Mouse (Mus musculus): ENCODE results near the gene Cnbd2. TPM values are rescaled to one million over a fixed set of nuclear protein-coding genes. Genes with fewer than 3 reads are reported as not detected.

Cnbd2 gene
- polyA plus RNA-seq, 1 experiment from 2014 or later = 3.4 TPM

DNA sequence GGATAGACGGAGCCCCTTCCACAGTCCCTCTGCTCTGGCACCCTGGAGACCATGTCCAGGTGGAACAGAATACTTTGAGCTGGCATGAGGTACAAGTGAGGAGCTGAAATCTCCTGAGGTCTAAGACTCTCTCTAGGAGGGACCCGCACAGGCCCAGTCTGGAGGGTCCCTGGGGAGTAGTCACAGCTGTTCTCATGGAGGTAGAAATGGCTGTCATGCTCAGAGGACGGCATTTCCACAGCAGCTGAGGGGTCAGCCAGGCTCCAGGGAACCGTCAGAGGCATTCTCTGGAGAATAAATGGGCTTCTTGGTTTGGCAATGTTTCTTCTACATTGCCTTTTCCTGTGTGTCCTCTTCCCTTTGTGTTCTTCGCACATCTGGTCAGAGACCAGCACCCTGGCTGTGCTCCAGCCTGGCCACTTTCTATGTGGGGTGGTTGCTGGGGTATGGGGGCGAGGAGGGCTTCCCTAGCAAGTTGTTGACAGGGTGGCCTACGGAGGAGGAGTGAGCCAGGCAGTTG, 19.4 kb downstream of the Cnbd2 start:
- ATAC-seq (replicated peaks; ENCODE audit: insufficient number of reproducible peaks, low FRiP score, low TSS enrichment, low read depth) (no peak), DNase-seq (ENCODE audit: low spot score) (no peak)
- no peaks in the 10 kb centered on the region for H3K36me3 ChIP-seq (replicated peaks; ENCODE audit: control insufficient read depth, insufficient read depth, low read depth, low read length)
- no peak overlapping the region for H3K27ac ChIP-seq (replicated peaks; ENCODE audit: low read depth, low read length)
- 84% methylated on average over 7 of the region's 7 CpGs for WGBS
- H3K9ac ChIP-seq (replicated peaks; ENCODE audit: low read length) = no peak overlapping the region
- no peaks in the 10 kb centered on the region for H3K9me3 ChIP-seq (replicated peaks; ENCODE audit: control insufficient read depth, low read length)
- H3K27me3 ChIP-seq (ENCODE audit: control insufficient read depth, insufficient read depth, low read length) = no peaks in the 10 kb centered on the region
- H3K4me3 ChIP-seq (ENCODE audit: low read depth, low read length) = no peak overlapping the region
- no peak overlapping the region for H3K4me2 ChIP-seq (ENCODE audit: low read depth, low read length)
- H3K4me1 ChIP-seq (ENCODE audit: control insufficient read depth, insufficient read depth, low read length) = no peaks in the 10 kb centered on the region

DNA sequence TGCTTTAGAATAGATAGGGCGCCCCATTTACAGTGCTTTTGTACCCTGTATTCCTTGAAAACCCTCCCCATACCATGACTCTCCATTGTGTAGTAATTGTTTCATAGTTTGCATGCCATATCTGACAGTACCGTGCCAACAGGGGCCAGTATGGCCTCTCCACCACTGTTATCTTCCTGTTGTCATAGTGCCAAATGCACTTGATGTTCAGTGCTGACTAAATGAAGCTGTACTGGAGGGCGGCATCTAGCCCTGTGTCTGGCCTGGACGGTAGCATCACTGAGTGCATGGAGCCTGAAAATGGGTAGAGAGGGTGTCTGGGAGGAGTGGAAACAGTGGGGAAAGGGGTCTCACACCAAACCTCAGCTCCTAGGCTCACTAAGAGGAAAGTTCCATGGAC, 28.0 kb downstream of the Cnbd2 start:
- Histone ChIP-seq H3K9me3 (replicated peaks; ENCODE audit: control insufficient read depth, low read length) (no peaks in the 10 kb centered on the region), H3K4me3 (ENCODE audit: low read depth, low read length) (no peak overlapping the region), H3K27me3 (ENCODE audit: control insufficient read depth, insufficient read depth, low read length) (no peaks in the 10 kb centered on the region), H3K27ac (replicated peaks; ENCODE audit: low read depth, low read length) (no peak overlapping the region), H3K9ac (replicated peaks; ENCODE audit: low read length) (no peak overlapping the region), H3K4me1 (ENCODE audit: control insufficient read depth, insufficient read depth, low read length) (no peaks in the 10 kb centered on the region), H3K4me2 (ENCODE audit: low read depth, low read length) (no peak overlapping the region), H3K36me3 (replicated peaks; ENCODE audit: control insufficient read depth, insufficient read depth, low read depth, low read length) (no peaks in the 10 kb centered on the region)
- no peak for ATAC-seq (replicated peaks; ENCODE audit: insufficient number of reproducible peaks, low FRiP score, low TSS enrichment, low read depth)
- 86% methylated on average over 4 of the region's 4 CpGs for WGBS
- no peak for DNase-seq (ENCODE audit: low spot score)

DNA sequence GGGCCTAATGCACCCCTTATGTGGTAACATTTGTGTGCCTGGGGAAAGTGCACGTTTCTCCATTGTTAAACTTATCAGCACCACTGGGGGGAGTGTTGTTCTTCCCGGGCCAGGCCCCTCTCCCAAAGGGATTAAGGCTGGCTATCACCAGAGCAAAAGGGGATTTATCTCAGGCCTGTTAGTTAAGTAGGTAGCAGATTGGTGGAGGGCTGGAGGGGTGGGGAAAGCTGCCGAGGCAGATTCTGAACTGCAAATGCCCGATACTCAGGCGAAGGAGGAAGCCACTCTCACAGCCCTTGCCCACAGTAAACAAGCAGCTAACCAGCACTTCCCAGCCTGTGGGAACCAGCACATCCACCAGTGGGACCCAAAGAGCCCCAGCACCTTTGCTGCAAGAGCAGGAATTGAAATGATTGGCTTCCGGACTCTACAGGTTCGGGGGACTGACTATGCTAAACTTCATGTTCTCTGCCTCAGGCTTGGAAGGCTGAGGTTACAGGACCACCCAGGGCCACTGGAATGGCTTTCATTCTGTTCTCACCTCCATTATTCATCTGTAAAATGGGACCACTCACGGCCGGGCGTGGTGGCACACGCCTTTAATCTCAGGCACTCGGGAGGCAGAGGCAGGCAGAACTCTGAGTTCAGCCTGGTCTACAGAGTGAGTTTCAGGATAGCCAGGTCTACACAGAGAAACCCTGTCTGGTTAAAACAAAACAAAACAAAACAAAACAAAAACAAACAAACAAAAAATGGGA, 32.9 kb downstream of the Cnbd2 start:
- no peaks in the 10 kb centered on the region for H3K4me1 ChIP-seq (ENCODE audit: control insufficient read depth, insufficient read depth, low read length)
- no peaks in the 10 kb centered on the region for H3K9me3 ChIP-seq (replicated peaks; ENCODE audit: control insufficient read depth, low read length)
- H3K9ac ChIP-seq (replicated peaks; ENCODE audit: low read length) = no peak overlapping the region
- H3K27ac ChIP-seq (replicated peaks; ENCODE audit: low read depth, low read length) = no peak overlapping the region
- no peaks in the 10 kb centered on the region for H3K36me3 ChIP-seq (replicated peaks; ENCODE audit: control insufficient read depth, insufficient read depth, low read depth, low read length)
- WGBS = 55% methylated on average over 12 of the region's 12 CpGs
- H3K27me3 ChIP-seq (ENCODE audit: control insufficient read depth, insufficient read depth, low read length) = no peaks in the 10 kb centered on the region
- H3K4me3 ChIP-seq (ENCODE audit: low read depth, low read length) = no peak overlapping the region
- H3K4me2 ChIP-seq (ENCODE audit: low read depth, low read length) = no peak overlapping the region
- peak; percentile 10 for DNase-seq (ENCODE audit: low spot score)
- ATAC-seq (replicated peaks; ENCODE audit: insufficient number of reproducible peaks, low FRiP score, low TSS enrichment, low read depth) = no peak

DNA sequence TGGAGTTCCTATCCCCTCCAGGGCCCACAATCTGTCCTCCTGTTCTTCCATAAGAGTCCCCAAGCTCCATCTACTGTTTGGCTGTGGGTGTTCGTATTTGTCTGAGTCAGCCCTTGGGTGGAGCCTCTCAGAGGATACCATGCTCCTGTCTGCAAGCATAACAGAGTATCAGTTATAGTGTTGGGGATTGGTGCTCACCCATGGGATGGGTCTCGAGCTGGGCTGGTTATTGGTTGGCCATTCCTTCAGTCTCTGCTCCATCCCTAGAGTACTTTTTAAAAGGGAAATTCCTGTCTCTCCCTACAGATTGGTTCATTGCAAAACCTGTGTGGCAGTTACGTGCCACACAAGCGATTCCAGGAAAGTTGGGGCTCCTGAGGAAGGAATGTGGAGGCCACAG, 36.7 kb downstream of the Cnbd2 start:
- no peak overlapping the region for H3K9ac ChIP-seq (replicated peaks; ENCODE audit: low read length)
- no peak overlapping the region for H3K4me3 ChIP-seq (ENCODE audit: low read depth, low read length)
- 69% methylated on average over 4 of the region's 4 CpGs for WGBS
- H3K4me2 ChIP-seq (ENCODE audit: low read depth, low read length) = no peak overlapping the region
- H3K9me3 ChIP-seq (replicated peaks; ENCODE audit: control insufficient read depth, low read length) = no peaks in the 10 kb centered on the region
- H3K4me1 ChIP-seq (ENCODE audit: control insufficient read depth, insufficient read depth, low read length) = no peaks in the 10 kb centered on the region
- no peak for ATAC-seq (replicated peaks; ENCODE audit: insufficient number of reproducible peaks, low FRiP score, low TSS enrichment, low read depth)
- H3K27me3 ChIP-seq (ENCODE audit: control insufficient read depth, insufficient read depth, low read length) = no peaks in the 10 kb centered on the region
- no peaks in the 10 kb centered on the region for H3K36me3 ChIP-seq (replicated peaks; ENCODE audit: control insufficient read depth, insufficient read depth, low read depth, low read length)
- DNase-seq (ENCODE audit: low spot score) = no peak
- no peak overlapping the region for H3K27ac ChIP-seq (replicated peaks; ENCODE audit: low read depth, low read length)

DNA sequence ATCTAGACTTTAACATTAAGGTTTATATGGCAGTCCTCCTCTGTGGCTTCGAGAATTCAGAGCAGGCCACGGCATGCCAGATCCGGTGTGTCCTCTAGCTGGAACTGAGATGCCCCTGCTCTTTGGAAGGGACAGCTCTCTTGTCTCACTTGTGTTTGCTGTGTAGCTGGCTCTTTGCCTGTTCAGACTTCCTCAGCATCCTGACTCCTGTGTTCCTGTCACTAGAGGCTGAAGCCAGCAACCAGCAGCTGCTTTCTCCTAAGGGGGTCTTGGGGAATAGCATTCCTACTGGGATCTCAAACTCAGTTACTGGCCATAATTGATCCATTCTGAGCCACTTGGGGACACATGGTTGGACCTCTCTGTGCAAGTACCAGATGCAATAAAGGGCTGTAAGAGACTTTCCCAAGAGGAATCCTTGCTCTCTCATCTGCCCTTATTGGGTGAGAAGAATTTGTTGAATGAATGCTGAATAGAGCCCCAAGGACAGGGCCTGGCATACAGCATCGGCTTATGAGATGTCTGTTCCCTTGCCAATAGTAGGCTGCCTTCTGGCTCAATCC, 37.3 kb downstream of the Cnbd2 start:
- no peak for DNase-seq (ENCODE audit: low spot score)
- Histone ChIP-seq H3K36me3 (replicated peaks; ENCODE audit: control insufficient read depth, insufficient read depth, low read depth, low read length) (no peaks in the 10 kb centered on the region), H3K9ac (replicated peaks; ENCODE audit: low read length) (no peak overlapping the region), H3K9me3 (replicated peaks; ENCODE audit: control insufficient read depth, low read length) (no peaks in the 10 kb centered on the region), H3K4me1 (ENCODE audit: control insufficient read depth, insufficient read depth, low read length) (no peaks in the 10 kb centered on the region), H3K4me2 (ENCODE audit: low read depth, low read length) (no peak overlapping the region), H3K27ac (replicated peaks; ENCODE audit: low read depth, low read length) (no peak overlapping the region), H3K27me3 (ENCODE audit: control insufficient read depth, insufficient read depth, low read length) (no peaks in the 10 kb centered on the region), H3K4me3 (ENCODE audit: low read depth, low read length) (no peak overlapping the region)
- WGBS = 88% methylated on average over 4 of the region's 4 CpGs
- no peak for ATAC-seq (replicated peaks; ENCODE audit: insufficient number of reproducible peaks, low FRiP score, low TSS enrichment, low read depth)

DNA sequence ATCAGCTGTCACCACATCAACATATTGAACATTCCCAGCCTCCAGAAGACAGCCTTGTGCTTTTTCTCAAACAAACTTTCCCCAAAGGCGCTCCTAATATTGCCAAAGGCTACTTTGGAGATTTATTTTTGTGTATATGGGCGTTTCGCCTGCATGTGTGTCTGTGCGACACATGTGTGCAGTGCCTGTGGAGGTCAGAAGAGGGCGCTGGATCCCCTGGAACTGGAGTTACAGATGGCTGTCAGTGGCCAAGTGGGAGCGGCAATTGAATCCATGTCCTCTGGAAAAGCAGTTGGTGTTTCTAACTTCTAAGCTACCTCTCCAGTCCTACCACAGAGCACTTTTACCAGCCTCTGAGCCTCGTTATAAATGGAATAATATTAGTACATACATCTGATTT, 39.1 kb downstream of the Cnbd2 start:
- Histone ChIP-seq H3K27me3 (ENCODE audit: control insufficient read depth, insufficient read depth, low read length) (no peaks in the 10 kb centered on the region), H3K4me3 (ENCODE audit: low read depth, low read length) (no peak overlapping the region), H3K9ac (replicated peaks; ENCODE audit: low read length) (no peak overlapping the region), H3K27ac (replicated peaks; ENCODE audit: low read depth, low read length) (no peak overlapping the region), H3K9me3 (replicated peaks; ENCODE audit: control insufficient read depth, low read length) (no peaks in the 10 kb centered on the region), H3K36me3 (replicated peaks; ENCODE audit: control insufficient read depth, insufficient read depth, low read depth, low read length) (no peaks in the 10 kb centered on the region), H3K4me2 (ENCODE audit: low read depth, low read length) (no peak overlapping the region), H3K4me1 (ENCODE audit: control insufficient read depth, insufficient read depth, low read length) (no peaks in the 10 kb centered on the region)
- no peak for ATAC-seq (replicated peaks; ENCODE audit: insufficient number of reproducible peaks, low FRiP score, low TSS enrichment, low read depth)
- WGBS = 81% methylated on average over 7 of the region's 7 CpGs
- DNase-seq (ENCODE audit: low spot score) = no peak

DNA sequence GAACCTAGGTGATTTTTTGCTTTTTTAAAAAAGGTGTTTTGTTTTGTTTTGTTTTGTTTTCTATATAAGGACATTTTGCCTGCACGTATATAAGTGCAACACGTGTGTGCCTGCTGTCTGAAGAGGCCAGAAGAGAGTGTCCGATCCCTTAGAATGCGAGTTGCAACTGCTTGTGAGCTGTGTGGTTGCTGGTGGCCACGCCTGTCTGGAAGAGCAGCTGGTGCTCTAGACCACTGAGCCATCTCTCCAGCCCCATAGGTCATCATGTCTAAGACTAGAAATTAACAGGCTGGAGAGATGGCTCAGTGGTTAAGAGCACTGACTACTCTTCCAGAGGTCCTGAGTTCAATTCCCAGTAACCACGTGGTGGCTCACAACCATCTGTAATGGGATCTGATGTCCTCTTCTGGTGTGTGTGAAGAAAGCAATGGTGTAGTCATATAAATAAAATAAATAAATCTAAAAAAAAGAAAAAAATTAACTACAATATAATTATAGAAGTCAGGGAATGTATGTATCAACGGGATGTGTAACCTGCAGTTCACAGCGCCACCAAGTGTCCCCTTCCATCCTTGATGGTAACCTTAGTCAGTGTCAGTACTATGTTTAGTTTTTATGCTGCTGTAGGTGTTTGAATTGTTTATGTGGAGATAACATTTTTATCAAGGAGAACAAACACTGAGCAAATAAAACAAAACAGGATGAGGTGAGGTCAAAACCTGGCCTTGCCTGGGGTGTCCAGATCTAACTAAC, 40.5 kb downstream of the Cnbd2 start:
- 76% methylated on average over 8 of the region's 8 CpGs for WGBS
- no peak overlapping the region for H3K9ac ChIP-seq (replicated peaks; ENCODE audit: low read length)
- H3K4me3 ChIP-seq (ENCODE audit: low read depth, low read length) = no peak overlapping the region
- no peak overlapping the region for H3K27ac ChIP-seq (replicated peaks; ENCODE audit: low read depth, low read length)
- H3K27me3 ChIP-seq (ENCODE audit: control insufficient read depth, insufficient read depth, low read length) = no peaks in the 10 kb centered on the region
- DNase-seq (ENCODE audit: low spot score) = no peak
- no peak overlapping the region for H3K4me2 ChIP-seq (ENCODE audit: low read depth, low read length)
- H3K4me1 ChIP-seq (ENCODE audit: control insufficient read depth, insufficient read depth, low read length) = no peaks in the 10 kb centered on the region
- H3K9me3 ChIP-seq (replicated peaks; ENCODE audit: control insufficient read depth, low read length) = no peaks in the 10 kb centered on the region
- no peak for ATAC-seq (replicated peaks; ENCODE audit: insufficient number of reproducible peaks, low FRiP score, low TSS enrichment, low read depth)
- H3K36me3 ChIP-seq (replicated peaks; ENCODE audit: control insufficient read depth, insufficient read depth, low read depth, low read length) = no peaks in the 10 kb centered on the region

DNA sequence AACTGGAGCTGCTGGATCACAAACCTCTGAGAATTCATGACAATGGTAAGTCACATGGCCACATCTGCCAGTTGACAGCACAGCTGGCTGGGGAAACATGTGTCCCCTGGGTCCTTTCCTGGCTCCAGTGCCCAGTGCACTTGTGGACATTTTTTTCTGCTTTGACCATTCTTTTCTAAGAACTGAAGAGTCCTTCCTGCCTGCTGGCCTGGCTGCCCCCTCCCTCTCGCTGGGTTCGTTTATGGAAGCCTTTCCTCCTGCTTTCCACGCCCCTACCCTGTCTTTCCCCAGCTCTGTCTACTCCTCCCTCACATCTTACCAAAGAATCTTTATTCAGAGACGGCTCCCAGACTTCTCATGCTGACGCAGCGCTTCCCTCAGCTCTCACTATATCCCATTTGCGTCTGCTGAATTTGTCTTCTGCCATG, 41.2 kb downstream of the Cnbd2 start:
- no peaks in the 10 kb centered on the region for H3K9me3 ChIP-seq (replicated peaks; ENCODE audit: control insufficient read depth, low read length)
- DNase-seq (ENCODE audit: low spot score) (peak; percentile 1), ATAC-seq (replicated peaks; ENCODE audit: insufficient number of reproducible peaks, low FRiP score, low TSS enrichment, low read depth) (no peak)
- H3K4me3 ChIP-seq (ENCODE audit: low read depth, low read length) = no peak overlapping the region
- H3K27me3 ChIP-seq (ENCODE audit: control insufficient read depth, insufficient read depth, low read length) = no peaks in the 10 kb centered on the region
- H3K36me3 ChIP-seq (replicated peaks; ENCODE audit: control insufficient read depth, insufficient read depth, low read depth, low read length) = no peaks in the 10 kb centered on the region
- WGBS = 50% methylated on average over 7 of the region's 7 CpGs
- H3K27ac ChIP-seq (replicated peaks; ENCODE audit: low read depth, low read length) = no peak overlapping the region
- H3K4me2 ChIP-seq (ENCODE audit: low read depth, low read length) = no peak overlapping the region
- no peaks in the 10 kb centered on the region for H3K4me1 ChIP-seq (ENCODE audit: control insufficient read depth, insufficient read depth, low read length)
- H3K9ac ChIP-seq (replicated peaks; ENCODE audit: low read length) = no peak overlapping the region

Measured in embryonic facial prominence, embryonic 11.5 days (tissue).